15 mouse cellular contexts compared by ENCODE assay signal in genomic region chr5:91875875-91876681, GRCm38 (mm10).
DNase-seq lines count a peak whose midpoint lies in the region; ATAC-seq lines count a peak whose summit lies in the region.
"Had no signal": no experiment of that assay in that cellular context is flagged by ENCODE, and none has a peak within 500 bp of the region (broad histone marks: within the 10 kb centered on the region; RNA-seq: fewer than 3 reads in every experiment).

No protein-coding gene starts in this region.

- no peaks in the 10 kb centered on the region for H3K36me3 ChIP-seq in midbrain, embryonic 11.5 days (ENCODE audit: control insufficient read depth, insufficient read depth, low read length)
- H3K36me3 ChIP-seq in midbrain, embryonic 10.5 days, result no peaks in the 10 kb centered on the region
- no peaks in the 10 kb centered on the region for H3K36me3 ChIP-seq in hindbrain, embryonic 15.5 days
- H3K36me3 ChIP-seq in midbrain, embryonic 14.5 days (ENCODE audit: control insufficient read depth, insufficient read depth, low read length), result no peaks in the 10 kb centered on the region

- WGBS in midbrain, embryonic 11.5 days, result 72% methylated on average over 10 of the region's 10 CpGs
- 81% methylated on average over 10 of the region's 10 CpGs for WGBS in midbrain, embryonic 10.5 days
- WGBS in hindbrain, embryonic 15.5 days, result 48% methylated on average over 10 of the region's 10 CpGs
- 51% methylated on average over 10 of the region's 10 CpGs for WGBS in midbrain, embryonic 14.5 days

- ATAC-seq in midbrain, embryonic 11.5 days (ENCODE audit: low FRiP score), result peak; percentile 67
- peak; percentile 77 for ATAC-seq in hindbrain, embryonic 15.5 days (ENCODE audit: low FRiP score, low read depth)
- peak; percentile 41; the same call in 1 of the 2 replicates for ATAC-seq in midbrain, embryonic 14.5 days (ENCODE audit: low FRiP score, low TSS enrichment)
- ATAC-seq: Patski had no signal

- H3K4me2 ChIP-seq in midbrain, embryonic 11.5 days, result no peak overlapping the region
- H3K4me2 ChIP-seq in hindbrain, embryonic 15.5 days, result no peak overlapping the region
- no peak overlapping the region for H3K4me2 ChIP-seq in midbrain, embryonic 14.5 days (ENCODE audit: low read length)

- H3K4me3 ChIP-seq in midbrain, embryonic 11.5 days (ENCODE audit: low read depth, low read length), result no peak overlapping the region
- H3K4me3 ChIP-seq in midbrain, embryonic 10.5 days, result no peak overlapping the region
- H3K4me3 ChIP-seq in hindbrain, embryonic 15.5 days, result no peak overlapping the region
- H3K4me3 ChIP-seq in midbrain, embryonic 14.5 days (replicated peaks; ENCODE audit: low read depth, low read length), result no peak overlapping the region

- no peak for DNase-seq in midbrain, embryonic 11.5 days (ENCODE audit: low spot score, missing footprints)
- no peak for DNase-seq in midbrain, embryonic 10.5 days (ENCODE audit: low spot score)
- DNase-seq in midbrain, embryonic 14.5 days, result peak; percentile 66
- no peak for DNase-seq in urinary bladder, adult 18-20 months (ENCODE audit: low spot score in 2 of 2)
- no peak for DNase-seq in cerebellum, adult 18-20 months
- no peak for DNase-seq in frontal cortex, postnatal 10 days (ENCODE audit: low spot score in 2 of 2)
- no peak for DNase-seq in thymus, postnatal 10 days (ENCODE audit: low spot score in 2 of 2)
- DNase-seq: adrenal gland, postnatal 10 days; layer of hippocampus, postnatal 36 days; lung, postnatal 36 days had no signal

- no peaks in the 10 kb centered on the region for H3K9me3 ChIP-seq in midbrain, embryonic 11.5 days (ENCODE audit: control insufficient read depth, low read length)
- no peaks in the 10 kb centered on the region for H3K9me3 ChIP-seq in midbrain, embryonic 10.5 days (replicated peaks)
- no peaks in the 10 kb centered on the region for H3K9me3 ChIP-seq in hindbrain, embryonic 15.5 days
- no peaks in the 10 kb centered on the region for H3K9me3 ChIP-seq in midbrain, embryonic 14.5 days (ENCODE audit: control insufficient read depth, low read length)

- no peaks in the 10 kb centered on the region for H3K27me3 ChIP-seq in midbrain, embryonic 11.5 days (ENCODE audit: control insufficient read depth, insufficient read depth, low read length)
- no peaks in the 10 kb centered on the region for H3K27me3 ChIP-seq in midbrain, embryonic 10.5 days (ENCODE audit: low read depth, poor library complexity, severe bottlenecking)
- H3K27me3 ChIP-seq in hindbrain, embryonic 15.5 days, result no peaks in the 10 kb centered on the region
- H3K27me3 ChIP-seq in midbrain, embryonic 14.5 days (ENCODE audit: control insufficient read depth, insufficient read depth, low read length), result no peaks in the 10 kb centered on the region
- H3K27me3 ChIP-seq: Patski had no signal

- H3K27ac ChIP-seq in midbrain, embryonic 11.5 days (ENCODE audit: low read depth, low read length), result no peak overlapping the region
- H3K27ac ChIP-seq in midbrain, embryonic 10.5 days (replicated peaks), result no peak overlapping the region
- no peak overlapping the region for H3K27ac ChIP-seq in hindbrain, embryonic 15.5 days (replicated peaks)
- no peak overlapping the region for H3K27ac ChIP-seq in midbrain, embryonic 14.5 days (replicated peaks; ENCODE audit: low read depth, low read length)
- H3K27ac ChIP-seq: kidney, postnatal 0 days; liver, embryonic 14.5 days; stomach, postnatal 0 days had no signal

- H3K4me1 ChIP-seq in midbrain, embryonic 11.5 days (ENCODE audit: control insufficient read depth, insufficient read depth, low read length), result no peaks in the 10 kb centered on the region
- H3K4me1 ChIP-seq in midbrain, embryonic 10.5 days, result no peaks in the 10 kb centered on the region
- 0 out of 2 replicates have a peak, but pooled peaks cover 6% of the 10 kb centered on the region for H3K4me1 ChIP-seq in hindbrain, embryonic 15.5 days (replicated peaks)
- H3K4me1 ChIP-seq in midbrain, embryonic 14.5 days (ENCODE audit: control insufficient read depth, insufficient read depth, low read length), result peaks cover 6% of the 10 kb centered on the region; the same call in 1 of the 2 replicates

- H3K9ac ChIP-seq in midbrain, embryonic 11.5 days (ENCODE audit: low read length), result no peak overlapping the region
- H3K9ac ChIP-seq in hindbrain, embryonic 15.5 days, result no peak overlapping the region
- H3K9ac ChIP-seq in midbrain, embryonic 14.5 days (replicated peaks; ENCODE audit: low read length), result no peak overlapping the region
- H3K9ac ChIP-seq: liver, embryonic 14.5 days had no signal
